13 mouse cellular contexts compared by ENCODE assay signal in the genomic region with DNA sequence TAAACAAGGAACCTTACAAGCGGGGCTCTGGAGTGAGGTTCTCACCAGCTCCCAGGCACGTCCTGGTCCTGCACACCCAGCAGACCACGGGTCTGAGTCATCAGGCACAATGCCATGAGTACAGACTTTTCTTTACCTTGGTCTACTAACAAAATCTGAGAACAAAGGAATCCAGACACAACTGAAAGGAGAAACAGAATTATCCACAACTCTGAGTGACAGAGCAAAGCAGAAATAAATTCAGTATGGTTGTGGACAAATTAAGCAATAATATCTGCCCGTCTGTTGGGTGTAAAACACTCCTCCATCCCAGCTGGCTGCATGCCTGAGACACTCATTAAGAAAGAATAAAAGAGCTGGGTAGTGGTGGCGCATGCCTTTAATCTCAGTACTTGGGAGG. TPM values are rescaled to one million over a fixed set of nuclear protein-coding genes. Genes with fewer than 3 reads are reported as not detected.
A peak's percentile ranks its signal among the peaks of the same experiment; 100 is the strongest.
DNase-seq lines count a peak whose midpoint lies in the region; ATAC-seq lines count a peak whose summit lies in the region.
"Had no signal": no experiment of that assay in that cellular context is flagged by ENCODE, and none has a peak within 500 bp of the region (broad histone marks: within the 10 kb centered on the region; RNA-seq: fewer than 3 reads in every experiment).

No protein-coding gene starts in this region.

- H3K27ac ChIP-seq in neural tube, embryonic 15.5 days (replicated peaks): no peak overlapping the region
- H3K27ac ChIP-seq: embryonic facial prominence, embryonic 15.5 days; midbrain, embryonic 10.5 days had no signal

- WGBS in neural tube, embryonic 15.5 days: 77% methylated on average over 5 of the region's 5 CpGs

- H3K9ac ChIP-seq in neural tube, embryonic 15.5 days (replicated peaks): no peak overlapping the region
- H3K9ac ChIP-seq: embryonic facial prominence, embryonic 15.5 days had no signal

- no peak for ATAC-seq in neural tube, embryonic 15.5 days (ENCODE audit: low FRiP score)

- H3K4me2 ChIP-seq in neural tube, embryonic 15.5 days: no peak overlapping the region
- H3K4me2 ChIP-seq: embryonic facial prominence, embryonic 15.5 days had no signal

- peaks cover 25% of the 10 kb centered on the region for H3K36me3 ChIP-seq in neural tube, embryonic 15.5 days

- H3K27me3 ChIP-seq in neural tube, embryonic 15.5 days (replicated peaks): no peaks in the 10 kb centered on the region
- H3K27me3 ChIP-seq: embryonic facial prominence, embryonic 15.5 days had no signal

- H3K4me1 ChIP-seq in neural tube, embryonic 15.5 days: no peaks in the 10 kb centered on the region
- H3K4me1 ChIP-seq: embryonic facial prominence, embryonic 15.5 days; midbrain, embryonic 10.5 days had no signal

- H3K4me3 ChIP-seq in neural tube, embryonic 15.5 days (replicated peaks): no peak overlapping the region
- H3K4me3 ChIP-seq: embryonic facial prominence, embryonic 15.5 days; midbrain, embryonic 10.5 days had no signal

- H3K9me3 ChIP-seq in neural tube, embryonic 15.5 days (replicated peaks): no peaks in the 10 kb centered on the region
- H3K9me3 ChIP-seq: embryonic facial prominence, embryonic 15.5 days; midbrain, embryonic 10.5 days had no signal

- peak; percentile 22 for DNase-seq in lung, postnatal 10 days
- no peak for DNase-seq in lung, postnatal 4 days
- DNase-seq in Muller cell, postnatal 12 days (ENCODE audit: inconsistent ontology term): peak; percentile 81
- peak; percentile 70 for DNase-seq in fibroblast of lung, adult 2 months (ENCODE audit: low read depth)
- peak; percentile 21 for DNase-seq in right cerebral cortex, postnatal 25 days
- no peak for DNase-seq in kidney, postnatal 36 days
- DNase-seq: cerebellum, adult 11-12 months; heart, adult 11 months; heart, postnatal 4 days; thymus, postnatal 14 days had no signal

RNA-seq across cellular contexts. Expression of gene Dip2a, which starts 13.4 kb away (rescaled TPM):
- polyA plus RNA-seq in neural tube, embryonic 15.5 days (2015; fragmentation: Nextera tagmentation; extraction: Ambion mirVana): 16.8 and 19.7 TPM in 2 replicates

Comparison
In these comparisons a context has a peak if more than half of its experiments do, and no peak if none do; other contexts are left out.
1. DNase-seq: peak in lung, postnatal 10 days (single experiment), Muller cell, postnatal 12 days (single experiment), fibroblast of lung, adult 2 months (single experiment) and right cerebral cortex, postnatal 25 days (single experiment); none in lung, postnatal 4 days (0 of 2) and kidney, postnatal 36 days (0 of 2).